Mouse (Mus musculus) CH12.LX (cell line): Measurements from ENCODE around the gene Uggt2.

Experiments
- CTCF ChIP-seq, 2 experiments: IDR thresholded peaks in 1 of 2; conservative IDR thresholded peaks in 1 of 2; 2 replicates each; pipeline ENCODE4 v1.5.1; 2011 to 2012; ENCODE audit warnings: low read depth in 2 of 2, low read length in 2 of 2, improper control_type of control experiment in 1 of 2, inconsistent platforms in 1 of 2, mild to moderate bottlenecking in 1 of 2, moderate library complexity in 1 of 2
- E2F4 ChIP-seq: IDR thresholded peaks from 2 replicates; pipeline ENCODE4 v1.6.1; 2011; ENCODE audit warnings: low read depth, low read length, improper control_type of control experiment; ENCODE audit not compliant: insufficient replicate concordance
- EP300 ChIP-seq: IDR thresholded peaks from 2 replicates; pipeline ENCODE4 v1.6.1; 2011; ENCODE audit warnings: low read length, improper control_type of control experiment
- MAFK ChIP-seq: IDR thresholded peaks from 2 replicates; pipeline ENCODE4 v1.6.1; 2011; ENCODE audit warnings: low read length, improper control_type of control experiment; ENCODE audit not compliant: insufficient replicate concordance
- MEF2A ChIP-seq: IDR thresholded peaks from 2 replicates; pipeline ENCODE4 v1.6.1; 2014; ENCODE audit warnings: low read depth, mild to moderate bottlenecking, inconsistent platforms, low read length, improper control_type of control experiment, borderline replicate concordance
- NELFE ChIP-seq: IDR thresholded peaks from 2 replicates; pipeline ENCODE4 v1.6.1; 2011; ENCODE audit warnings: low read depth, low read length, improper control_type of control experiment
- POLR2A ChIP-seq: IDR thresholded peaks from 2 replicates; pipeline ENCODE4 v1.6.1; 2011; ENCODE audit warnings: low read depth, mild to moderate bottlenecking, improper control_type of control experiment, low read length
- SMC3 ChIP-seq: IDR thresholded peaks from 2 replicates; pipeline ENCODE4 v1.6.1; 2011; ENCODE audit warnings: low read depth, low read length, improper control_type of control experiment
- TCF12 ChIP-seq: IDR thresholded peaks from 2 replicates; pipeline ENCODE4 v1.6.1; 2014; ENCODE audit warnings: low read depth, mild to moderate bottlenecking, inconsistent platforms, low read length, improper control_type of control experiment
- USF1 ChIP-seq: IDR thresholded peaks from 2 replicates; pipeline ENCODE4 v1.6.1; 2014; ENCODE audit warnings: low read depth, mild to moderate bottlenecking, inconsistent platforms, low read length, improper control_type of control experiment
- ZNF384 ChIP-seq: IDR thresholded peaks from 2 replicates; pipeline ENCODE4 v1.6.1; 2012; ENCODE audit warnings: low read depth, low read length, improper control_type of control experiment, inconsistent platforms

DNA sequence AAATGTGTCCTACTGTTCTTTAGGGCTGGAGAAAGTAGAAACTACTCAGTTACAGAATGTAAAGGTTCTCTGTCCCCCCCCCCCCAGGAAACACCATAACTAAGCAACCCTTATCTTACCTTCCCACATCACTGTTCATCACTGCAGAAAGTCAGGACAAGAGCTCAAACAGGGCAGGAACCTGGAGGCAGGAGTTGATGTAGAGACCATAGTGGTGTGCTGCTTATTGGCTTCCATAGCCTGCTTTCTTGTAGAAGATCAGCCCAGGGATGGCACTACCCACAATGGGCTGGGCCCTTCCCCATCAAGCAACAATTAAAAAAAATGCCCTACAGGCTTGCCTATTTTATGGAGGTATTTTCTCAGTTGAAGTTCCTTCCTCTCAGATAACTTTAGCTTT lies 115.8 kb downstream of the Uggt2 start:
- TF ChIP-seq CTCF (conservative IDR thresholded peaks at IDR 0.05 in 1 of 2, IDR thresholded peaks at IDR 0.05 in 1 of 2; ENCODE audit: low read depth in 2 of 2, low read length in 2 of 2) (no peak), MAFK (no peak), SMC3 (no peak), TCF12 (no peak), MEF2A (no peak), USF1 (no peak), E2F4 (no peak), ZNF384 (no peak), EP300 (no peak), POLR2A (no peak), NELFE (no peak)
